Mouse (Mus musculus): ENCODE measurements around the gene Lrig1. TPM values are rescaled to one million over a fixed set of nuclear protein-coding genes. Genes with fewer than 3 reads are reported as not detected.

Lrig1 gene
- total and polyA plus RNA-seq, 2 experiments from 2014 or later: 10.7 to 53.3 TPM

- H3K36me3 ChIP-seq (ENCODE audit: insufficient read depth): no peaks in the 10 kb centered on the region
- peak overlapping the region; percentile 45; the same call in 1 of the 2 replicates for H3K27ac ChIP-seq (ENCODE audit: low read depth, low read length)
- no peak overlapping the region for H3K9ac ChIP-seq
- no peaks in the 10 kb centered on the region for H3K4me1 ChIP-seq (ENCODE audit: insufficient read depth)
- DNase-seq (peak; percentile 51), ATAC-seq (peak; percentile 91)
- 24% methylated on average over 7 of the region's 7 CpGs for WGBS
- H3K4me3 ChIP-seq (ENCODE audit: low read depth, low read length): no peak overlapping the region
- no peaks in the 10 kb centered on the region for H3K9me3 ChIP-seq (ENCODE audit: low read length)
- no peak for TF ChIP-seq CTCF (IDR thresholded peaks at IDR 0.05; ENCODE audit: low read depth)
- no peaks in the 10 kb centered on the region for H3K27me3 ChIP-seq (ENCODE audit: insufficient read depth, low read length)
- no peak overlapping the region for H3K4me2 ChIP-seq (ENCODE audit: low read depth)
Observed at GRCm38 (mm10) chr6:94631051-94631778, 68.7 kb downstream of the Lrig1 start.

DNA sequence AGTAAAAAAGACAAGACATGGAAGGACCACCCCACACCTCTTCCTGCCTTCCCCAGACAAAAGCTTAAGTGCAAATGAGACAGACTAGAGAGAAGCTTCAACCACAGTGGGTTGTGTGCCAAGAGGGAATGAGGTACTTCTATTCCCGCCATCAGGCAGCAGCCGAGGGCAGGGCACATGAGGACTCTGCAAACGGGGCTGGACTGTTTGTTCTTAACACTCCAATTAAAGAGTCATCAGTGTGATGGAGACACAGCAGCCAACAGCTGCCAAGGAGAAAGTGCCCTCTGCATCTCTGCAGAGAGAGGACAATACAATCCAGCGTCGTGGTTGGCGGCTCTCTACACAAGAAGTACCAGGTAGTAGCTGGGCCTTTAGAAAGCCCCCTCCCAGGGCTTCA, 71.2 kb downstream of the Lrig1 start:
- ATAC-seq: no peak
- H3K4me2 ChIP-seq (ENCODE audit: low read depth): no peak overlapping the region
- H3K27ac ChIP-seq (ENCODE audit: low read depth, low read length): no peak overlapping the region
- no peaks in the 10 kb centered on the region for H3K9me3 ChIP-seq (ENCODE audit: low read length)
- no peaks in the 10 kb centered on the region for H3K4me1 ChIP-seq (ENCODE audit: insufficient read depth)
- DNase-seq: no peak
- H3K9ac ChIP-seq: no peak overlapping the region
- 0 out of 2 replicates have a peak, but pooled peaks cover 3% of the 10 kb centered on the region for H3K36me3 ChIP-seq (ENCODE audit: insufficient read depth)
- no peak for TF ChIP-seq CTCF (IDR thresholded peaks at IDR 0.05; ENCODE audit: low read depth)
- 43% methylated on average over 6 of the region's 6 CpGs for WGBS
- H3K27me3 ChIP-seq (ENCODE audit: insufficient read depth, low read length): no peaks in the 10 kb centered on the region
- no peak overlapping the region for H3K4me3 ChIP-seq (ENCODE audit: low read depth, low read length)

DNA sequence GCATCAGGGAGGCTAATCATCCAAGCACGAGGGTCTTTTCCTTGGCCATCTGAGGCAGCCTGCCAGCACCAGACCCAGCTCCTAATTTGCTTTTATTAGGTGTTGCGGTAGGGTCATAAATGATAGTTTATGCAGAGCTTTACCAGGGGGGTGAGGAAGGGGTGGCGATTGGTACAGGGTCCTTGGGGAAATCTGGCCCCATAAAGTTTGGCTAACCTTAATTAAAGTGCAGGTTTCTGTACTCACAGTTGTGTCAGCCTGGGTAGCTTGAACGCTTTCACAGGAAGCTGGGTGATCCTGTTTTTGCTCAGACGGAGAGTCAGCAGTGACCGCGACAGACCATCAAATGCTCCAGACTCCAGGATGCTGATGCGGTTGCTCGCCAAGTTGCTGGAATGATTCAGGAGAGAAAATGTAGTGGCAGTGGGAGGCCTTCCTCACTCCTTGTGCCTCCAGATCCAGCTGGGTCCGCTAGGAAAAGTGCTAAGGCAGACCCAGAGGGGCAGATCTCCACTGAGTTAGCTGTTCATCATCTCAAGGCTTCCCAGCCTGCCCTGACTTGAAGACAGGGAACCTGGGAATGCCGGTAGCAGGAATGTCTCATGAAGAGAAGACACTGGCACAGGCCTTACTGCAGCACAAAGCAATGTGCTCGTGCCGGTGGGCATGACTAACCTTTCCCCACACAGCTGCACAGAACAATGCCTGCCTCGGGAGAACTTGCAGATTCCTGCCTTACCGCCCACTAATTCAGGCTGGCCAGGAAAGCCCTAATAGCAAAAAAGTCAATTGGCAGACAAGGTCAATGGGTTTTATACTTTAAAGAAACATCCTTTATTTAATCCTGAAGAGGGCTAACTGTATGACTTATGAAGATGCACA, 72.0 kb downstream of the Lrig1 start:
- no peak for TF ChIP-seq CTCF (IDR thresholded peaks at IDR 0.05; ENCODE audit: low read depth)
- no peak overlapping the region for H3K27ac ChIP-seq (ENCODE audit: low read depth, low read length)
- H3K9ac ChIP-seq: no peak overlapping the region
- ATAC-seq: no peak
- H3K4me2 ChIP-seq (ENCODE audit: low read depth): no peak overlapping the region
- H3K4me1 ChIP-seq (ENCODE audit: insufficient read depth): no peaks in the 10 kb centered on the region
- 0 out of 2 replicates have a peak, but pooled peaks cover 3% of the 10 kb centered on the region for H3K36me3 ChIP-seq (ENCODE audit: insufficient read depth)
- no peaks in the 10 kb centered on the region for H3K27me3 ChIP-seq (ENCODE audit: insufficient read depth, low read length)
- no peak for DNase-seq
- H3K4me3 ChIP-seq (ENCODE audit: low read depth, low read length): no peak overlapping the region
- 47% methylated on average over 15 of the region's 15 CpGs for WGBS
- H3K9me3 ChIP-seq (ENCODE audit: low read length): no peaks in the 10 kb centered on the region

DNA sequence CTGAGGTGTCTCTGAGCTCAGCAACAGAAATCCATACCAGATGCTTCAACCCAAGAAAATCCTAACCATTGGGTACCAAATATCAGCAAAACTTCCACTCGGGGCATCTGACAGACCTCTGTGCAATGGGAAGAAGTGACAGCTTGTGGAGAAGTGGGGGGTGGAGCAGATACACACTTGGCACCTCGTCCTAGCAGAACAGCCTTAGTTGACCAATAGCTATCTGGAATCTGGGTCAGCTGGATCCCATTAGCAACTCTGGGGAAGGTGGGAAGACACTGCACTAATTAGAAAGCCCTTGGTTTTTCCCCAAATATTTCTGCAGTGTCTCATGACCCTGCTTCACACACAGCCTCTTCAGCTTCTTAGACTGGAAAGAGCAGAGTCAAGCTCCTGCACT, 73.2 kb downstream of the Lrig1 start:
- Histone ChIP-seq H3K9me3 (ENCODE audit: low read length) (no peaks in the 10 kb centered on the region), H3K27me3 (ENCODE audit: insufficient read depth, low read length) (no peaks in the 10 kb centered on the region), H3K4me2 (ENCODE audit: low read depth) (no peak overlapping the region), H3K36me3 (ENCODE audit: insufficient read depth) (0 out of 2 replicates have a peak, but pooled peaks cover 11% of the 10 kb centered on the region), H3K9ac (no peak overlapping the region), H3K4me3 (ENCODE audit: low read depth, low read length) (no peak overlapping the region), H3K4me1 (ENCODE audit: insufficient read depth) (no peaks in the 10 kb centered on the region), H3K27ac (ENCODE audit: low read depth, low read length) (no peak overlapping the region)
- no peak for TF ChIP-seq CTCF (IDR thresholded peaks at IDR 0.05; ENCODE audit: low read depth)
- 53% methylated on average over 2 of the region's 2 CpGs for WGBS
- DNase-seq (no peak), ATAC-seq (no peak)

- no peak overlapping the region for H3K27ac ChIP-seq (ENCODE audit: low read depth, low read length)
- WGBS: 73% methylated on average over 5 of the region's 5 CpGs
- no peak for TF ChIP-seq CTCF (IDR thresholded peaks at IDR 0.05; ENCODE audit: low read depth)
- no peak overlapping the region for H3K4me3 ChIP-seq (ENCODE audit: low read depth, low read length)
- H3K9me3 ChIP-seq (ENCODE audit: low read length): no peaks in the 10 kb centered on the region
- no peak overlapping the region for H3K9ac ChIP-seq
- H3K4me1 ChIP-seq (ENCODE audit: insufficient read depth): no peaks in the 10 kb centered on the region
- ATAC-seq (no peak), DNase-seq (no peak)
- 0 out of 2 replicates have a peak, but pooled peaks cover 12% of the 10 kb centered on the region for H3K36me3 ChIP-seq (ENCODE audit: insufficient read depth)
- no peaks in the 10 kb centered on the region for H3K27me3 ChIP-seq (ENCODE audit: insufficient read depth, low read length)
- no peak overlapping the region for H3K4me2 ChIP-seq (ENCODE audit: low read depth)
Observed at GRCm38 (mm10) chr6:94625896-94626295, 74.1 kb downstream of the Lrig1 start.

- Histone ChIP-seq H3K27me3 (ENCODE audit: insufficient read depth, low read length) (no peaks in the 10 kb centered on the region), H3K36me3 (ENCODE audit: insufficient read depth) (0 out of 2 replicates have a peak, but pooled peaks cover 12% of the 10 kb centered on the region), H3K4me1 (ENCODE audit: insufficient read depth) (no peaks in the 10 kb centered on the region), H3K9me3 (ENCODE audit: low read length) (no peaks in the 10 kb centered on the region), H3K27ac (ENCODE audit: low read depth, low read length) (no peak overlapping the region), H3K4me3 (ENCODE audit: low read depth, low read length) (no peak overlapping the region), H3K4me2 (ENCODE audit: low read depth) (no peak overlapping the region), H3K9ac (no peak overlapping the region)
- TF ChIP-seq CTCF (IDR thresholded peaks at IDR 0.05; ENCODE audit: low read depth): no peak
- ATAC-seq: no peak
- WGBS: 92% methylated on average over 5 of the region's 5 CpGs
- no peak for DNase-seq
Observed at GRCm38 (mm10) chr6:94624543-94624942, 75.4 kb downstream of the Lrig1 start.

DNA sequence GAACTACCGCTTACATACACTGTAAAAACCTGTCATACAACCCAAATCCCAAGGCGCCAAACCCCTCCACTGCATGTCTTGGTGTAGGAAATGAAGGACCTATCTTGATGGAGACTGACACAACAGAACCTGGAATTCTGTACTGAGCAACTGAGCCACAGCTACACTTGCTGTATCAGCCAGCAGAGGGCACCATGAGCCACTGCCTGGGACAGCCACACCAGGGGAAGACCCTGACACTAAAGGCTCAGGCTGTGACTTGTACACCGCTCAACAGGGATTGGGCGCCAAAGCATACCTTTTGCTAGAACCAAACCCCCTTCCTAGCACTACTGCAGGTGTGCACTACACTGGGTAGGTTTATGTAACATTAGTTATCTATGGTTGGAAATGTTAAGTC, 77.0 kb downstream of the Lrig1 start:
- DNase-seq: peak; percentile 60
- ATAC-seq: peak; percentile 67; the same call in 1 of the 2 replicates
- no peaks in the 10 kb centered on the region for H3K9me3 ChIP-seq (ENCODE audit: low read length)
- 0 out of 2 replicates have a peak, but pooled peaks cover 12% of the 10 kb centered on the region for H3K36me3 ChIP-seq (ENCODE audit: insufficient read depth)
- no peaks in the 10 kb centered on the region for H3K4me1 ChIP-seq (ENCODE audit: insufficient read depth)
- 72% methylated on average over 4 of the region's 4 CpGs for WGBS
- H3K9ac ChIP-seq: no peak overlapping the region
- H3K4me3 ChIP-seq (ENCODE audit: low read depth, low read length): no peak overlapping the region
- H3K27ac ChIP-seq (ENCODE audit: low read depth, low read length): no peak overlapping the region
- no peak overlapping the region for H3K4me2 ChIP-seq (ENCODE audit: low read depth)
- TF ChIP-seq CTCF (IDR thresholded peaks at IDR 0.05; ENCODE audit: low read depth): peak; percentile 87
- H3K27me3 ChIP-seq (ENCODE audit: insufficient read depth, low read length): no peaks in the 10 kb centered on the region

Data from forebrain, postnatal 0 days (tissue).